Mouse (Mus musculus): Measurements from ENCODE around the gene Cldn14.

- TF ChIP-seq POLR2A (IDR thresholded peaks at IDR 0.05; ENCODE audit: low read depth, low read length) (no peak), CTCF (IDR thresholded peaks at IDR 0.05; ENCODE audit: borderline replicate concordance, insufficient read depth, low read length) (no peak)
Observed at GRCm38 (mm10) chr16:93973554-93973953, 35.1 kb downstream of the Cldn14 start.
